Comparison of ENCODE assay signal across 10 mouse cellular contexts in the genomic region with DNA sequence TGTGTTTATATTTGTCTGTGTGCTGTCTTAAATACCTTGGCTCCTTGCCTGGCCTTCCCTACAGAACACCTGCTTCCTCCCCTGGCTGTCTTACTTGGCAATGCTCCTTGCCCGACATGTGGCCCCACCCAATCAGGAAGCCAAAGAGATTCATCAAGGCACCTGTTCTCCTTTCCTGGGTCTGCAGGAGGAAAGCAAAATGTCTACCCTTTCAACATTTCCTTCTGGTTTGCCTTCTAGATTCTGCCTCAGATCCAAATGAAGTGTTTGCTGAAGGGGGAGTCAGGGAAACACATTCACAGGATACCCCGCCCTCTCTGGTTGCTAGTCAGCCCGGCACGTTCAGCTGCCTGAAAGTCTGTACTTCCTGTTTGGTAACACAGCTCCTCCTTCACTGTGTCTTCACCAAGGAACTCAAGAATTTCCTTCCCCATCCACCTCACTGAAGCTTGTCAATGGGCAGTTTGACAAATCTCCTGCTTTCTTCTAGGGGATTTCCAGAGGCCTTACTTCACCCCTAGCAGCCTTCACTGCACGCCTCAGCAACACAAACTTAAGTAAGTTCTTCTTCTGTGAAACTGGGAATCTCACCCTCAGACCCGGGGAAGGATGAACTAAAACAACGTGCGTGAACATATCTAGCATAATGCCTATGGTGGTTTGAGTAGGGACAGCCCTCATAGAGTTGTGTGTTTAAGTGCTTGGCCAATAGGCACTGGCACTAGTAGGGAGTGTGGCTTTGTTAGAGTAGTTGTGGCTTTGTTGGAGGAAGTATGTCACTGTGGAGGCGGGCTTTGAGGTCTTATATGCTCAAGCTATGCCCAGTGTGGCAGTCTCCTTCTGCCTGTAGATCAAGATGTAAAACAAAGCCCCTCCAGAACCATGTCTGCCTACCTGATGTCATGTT. TPM values are rescaled to one million over a fixed set of nuclear protein-coding genes. Genes with fewer than 3 reads are reported as not detected.
DNase-seq lines count a peak whose midpoint lies in the region; ATAC-seq and TF ChIP-seq lines count a peak whose summit lies in the region.
"Had no signal": no experiment of that assay in that cellular context is flagged by ENCODE, and none has a peak within 500 bp of the region (broad histone marks: within the 10 kb centered on the region; RNA-seq: fewer than 3 reads in every experiment).

No protein-coding gene starts in this region.

- no peaks in the 10 kb centered on the region for H3K9me3 ChIP-seq in forebrain, embryonic 16.5 days (ENCODE audit: control insufficient read depth, low read length)
- H3K9me3 ChIP-seq in forebrain, embryonic 10.5 days: no peaks in the 10 kb centered on the region
- no peaks in the 10 kb centered on the region for H3K9me3 ChIP-seq in heart, embryonic 13.5 days
- H3K9me3 ChIP-seq: hindbrain, embryonic 15.5 days; stomach, embryonic 15.5 days had no signal

- H3K27ac ChIP-seq in forebrain, embryonic 16.5 days (ENCODE audit: low read length): no peak overlapping the region
- H3K27ac ChIP-seq in forebrain, embryonic 10.5 days: no peak overlapping the region
- H3K27ac ChIP-seq in heart, embryonic 13.5 days (replicated peaks): peak overlapping the region; percentile 8; the same call in 1 of the 2 replicates
- H3K27ac ChIP-seq in liver, adult 2 months (replicated peaks; ENCODE audit: insufficient read depth, low read depth, low read length): peak overlapping the region; percentile 63
- H3K27ac ChIP-seq: hindbrain, embryonic 15.5 days had no signal

- no peak overlapping the region for H3K4me3 ChIP-seq in forebrain, embryonic 16.5 days (replicated peaks; ENCODE audit: low read length)
- no peak overlapping the region for H3K4me3 ChIP-seq in forebrain, embryonic 10.5 days
- no peak overlapping the region for H3K4me3 ChIP-seq in heart, embryonic 13.5 days
- H3K4me3 ChIP-seq in liver, adult 2 months (ENCODE audit: insufficient read depth, low read depth, low read length): no peak overlapping the region
- H3K4me3 ChIP-seq: hindbrain, embryonic 15.5 days; stomach, embryonic 15.5 days had no signal

- no peak for TF ChIP-seq POLR2A in liver, adult 2 months (IDR thresholded peaks at IDR 0.05; ENCODE audit: extremely low read depth, insufficient read depth, low read length)

- no peaks in the 10 kb centered on the region for H3K36me3 ChIP-seq in forebrain, embryonic 16.5 days (ENCODE audit: control insufficient read depth, insufficient read depth)
- H3K36me3 ChIP-seq in forebrain, embryonic 10.5 days (replicated peaks): no peaks in the 10 kb centered on the region
- no peaks in the 10 kb centered on the region for H3K36me3 ChIP-seq in heart, embryonic 13.5 days
- H3K36me3 ChIP-seq in liver, adult 2 months (ENCODE audit: control insufficient read depth, insufficient read depth, low read length): no peaks in the 10 kb centered on the region
- H3K36me3 ChIP-seq: hindbrain, embryonic 15.5 days; stomach, embryonic 15.5 days had no signal

- no peak overlapping the region for H3K4me2 ChIP-seq in forebrain, embryonic 16.5 days (ENCODE audit: low read length)
- no peak overlapping the region for H3K4me2 ChIP-seq in heart, embryonic 13.5 days
- H3K4me2 ChIP-seq: hindbrain, embryonic 15.5 days; stomach, embryonic 15.5 days had no signal

- no peaks in the 10 kb centered on the region for H3K79me2 ChIP-seq in liver, adult 2 months (ENCODE audit: control insufficient read depth, insufficient read depth, low read length)

- 80% methylated on average over 9 of the region's 9 CpGs for WGBS in forebrain, embryonic 16.5 days
- WGBS in forebrain, embryonic 10.5 days: 88% methylated on average over 9 of the region's 9 CpGs
- 69% methylated on average over 9 of the region's 9 CpGs for WGBS in heart, embryonic 13.5 days
- 81% methylated on average over 9 of the region's 9 CpGs for WGBS in liver, adult 2 months

- H3K4me1 ChIP-seq in forebrain, embryonic 16.5 days (replicated peaks; ENCODE audit: control insufficient read depth, insufficient read depth, low read length): no peaks in the 10 kb centered on the region
- H3K4me1 ChIP-seq in forebrain, embryonic 10.5 days: no peaks in the 10 kb centered on the region
- no peaks in the 10 kb centered on the region for H3K4me1 ChIP-seq in heart, embryonic 13.5 days
- no peaks in the 10 kb centered on the region; the same call in 1 of the 2 replicates for H3K4me1 ChIP-seq in liver, adult 2 months (ENCODE audit: control insufficient read depth, insufficient read depth, low read length)
- H3K4me1 ChIP-seq: hindbrain, embryonic 15.5 days; stomach, embryonic 15.5 days had no signal

- H3K27me3 ChIP-seq in forebrain, embryonic 16.5 days (replicated peaks; ENCODE audit: control insufficient read depth, insufficient read depth, low read length): no peaks in the 10 kb centered on the region
- H3K27me3 ChIP-seq in forebrain, embryonic 10.5 days (ENCODE audit: poor library complexity, severe bottlenecking): no peaks in the 10 kb centered on the region
- H3K27me3 ChIP-seq in heart, embryonic 13.5 days (replicated peaks): no peaks in the 10 kb centered on the region
- H3K27me3 ChIP-seq in liver, adult 2 months (ENCODE audit: control insufficient read depth, insufficient read depth, low read length): no peaks in the 10 kb centered on the region
- H3K27me3 ChIP-seq: hindbrain, embryonic 15.5 days; stomach, embryonic 15.5 days had no signal

- no peak for DNase-seq in forebrain, embryonic 10.5 days (ENCODE audit: extremely low spot score, low spot score)
- peak; percentile 78 for DNase-seq in T-cell, adult 2 months (ENCODE audit: low spot score)
- DNase-seq in liver, adult 2 months (ENCODE audit: extremely low read depth, low read depth, low spot score): no peak
- peak; percentile 62 to 65 for DNase-seq in spleen, adult 18-20 months
- no peak for DNase-seq in retina, embryonic 14.5 days (ENCODE audit: low spot score)

- H3K9ac ChIP-seq in forebrain, embryonic 16.5 days (replicated peaks; ENCODE audit: low read depth, low read length): no peak overlapping the region
- H3K9ac ChIP-seq in heart, embryonic 13.5 days: no peak overlapping the region
- H3K9ac ChIP-seq in liver, adult 2 months (ENCODE audit: low read depth, low read length): no peak overlapping the region
- H3K9ac ChIP-seq: hindbrain, embryonic 15.5 days; stomach, embryonic 15.5 days had no signal

- TF ChIP-seq CTCF in liver, adult 2 months (IDR thresholded peaks at IDR 0.05; ENCODE audit: low read depth, low read length): no peak

- peak; percentile 31; the same call in 1 of the 2 replicates for ATAC-seq in forebrain, embryonic 16.5 days
- no peak for ATAC-seq in heart, embryonic 13.5 days (ENCODE audit: extremely low read depth, insufficient number of reproducible peaks, low FRiP score, low TSS enrichment)
- no peak for ATAC-seq in erythroid progenitor cell, adult 5-6 weeks (replicated peaks; ENCODE audit: low FRiP score, poor library complexity, severe bottlenecking)

RNA-seq across cellular contexts. Expression of a gene that starts 27.7 kb away (rescaled TPM):
- polyA plus RNA-seq in forebrain, embryonic 16.5 days (2015; fragmentation: Nextera tagmentation; extraction: Ambion mirVana): 7.2 and 8.3 TPM in 2 replicates
- polyA plus RNA-seq in forebrain, embryonic 10.5 days (2016; fragmentation: Nextera tagmentation; extraction: Ambion mirVana): 12.6 and 14.2 TPM in 2 replicates
- polyA plus RNA-seq in heart, embryonic 13.5 days (2015; fragmentation: Nextera tagmentation; extraction: Ambion mirVana): 28.5 and 28.9 TPM in 2 replicates
- 127 and 130 TPM in 2 replicates for total RNA-seq in liver, adult 2 months (2014; rRNA removed)
- 66.9 and 71.2 TPM in 2 replicates for polyA plus RNA-seq in liver, adult 2 months (2012; rRNA removed)
- 4.7 TPM in 1 of 2 replicates, not detected in the other for total RNA-seq in erythroid progenitor cell, adult 5-6 weeks (2015; ENCODE audit: low replicate concordance)
- 4.5 and 5.5 TPM in 2 replicates for total RNA-seq in erythroid progenitor cell, adult 5-6 weeks (2017; ENCODE audit: low replicate concordance)

Comparison
In these comparisons a context has a peak if more than half of its experiments do, and no peak if none do; other contexts are left out.
1. H3K27ac ChIP-seq: peak in heart, embryonic 13.5 days (single experiment) and liver, adult 2 months (single experiment); none in forebrain, embryonic 16.5 days (single experiment) and forebrain, embryonic 10.5 days (single experiment).
2. DNase-seq: peak in T-cell, adult 2 months (single experiment) and spleen, adult 18-20 months (2 of 2); none in forebrain, embryonic 10.5 days (single experiment), liver, adult 2 months (single experiment) and retina, embryonic 14.5 days (single experiment).